Mouse (Mus musculus): Measurements from ENCODE around the gene Ctsd.
A peak's percentile ranks its signal among the peaks of the same experiment; 100 is the strongest.
"Not testable (repeated sequence)": the region's sequence is repeated elsewhere in the genome, so short reads cannot be mapped to it uniquely, and the experiment has no call there.

The Ctsd gene

DNA sequence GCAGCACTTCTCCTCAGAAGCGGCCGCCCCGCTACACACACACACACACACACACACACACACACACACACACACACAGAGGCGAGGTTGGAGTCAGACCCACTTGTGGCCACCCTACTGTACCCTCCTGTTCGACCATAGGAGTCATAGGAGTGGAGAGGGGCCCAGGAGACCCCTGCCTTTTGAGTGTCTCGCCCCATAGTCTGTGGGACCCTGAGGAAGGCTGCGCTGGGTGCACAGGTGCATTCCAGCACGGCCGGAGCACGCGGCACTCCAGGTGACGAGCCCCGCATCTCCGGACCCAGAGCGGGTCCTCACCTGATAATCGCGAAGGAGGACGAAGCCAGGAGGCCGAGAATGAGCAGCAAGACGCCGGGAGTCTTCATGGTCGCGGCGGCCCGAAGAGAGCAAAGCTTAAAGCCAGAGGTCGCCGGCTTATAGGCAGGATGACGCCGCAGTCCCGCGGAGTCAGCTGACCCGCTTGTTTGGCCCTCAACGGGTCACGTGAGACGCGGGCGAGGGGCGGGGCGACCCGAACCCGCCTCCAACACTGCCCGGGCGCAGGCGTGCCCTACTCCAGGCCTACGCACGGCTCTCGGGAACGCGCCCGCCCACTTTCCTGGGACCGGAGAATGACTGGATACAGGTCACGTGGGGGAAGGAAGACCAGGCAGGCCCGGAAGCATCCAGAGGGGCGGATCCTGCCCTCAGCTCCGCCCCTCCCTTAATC lies at the start of gene Ctsd:
Ctsd (minus strand) TSS at position 620 of the 730 bp plus-strand sequence.
- DNase-seq, result peak; percentile 99

DNA sequence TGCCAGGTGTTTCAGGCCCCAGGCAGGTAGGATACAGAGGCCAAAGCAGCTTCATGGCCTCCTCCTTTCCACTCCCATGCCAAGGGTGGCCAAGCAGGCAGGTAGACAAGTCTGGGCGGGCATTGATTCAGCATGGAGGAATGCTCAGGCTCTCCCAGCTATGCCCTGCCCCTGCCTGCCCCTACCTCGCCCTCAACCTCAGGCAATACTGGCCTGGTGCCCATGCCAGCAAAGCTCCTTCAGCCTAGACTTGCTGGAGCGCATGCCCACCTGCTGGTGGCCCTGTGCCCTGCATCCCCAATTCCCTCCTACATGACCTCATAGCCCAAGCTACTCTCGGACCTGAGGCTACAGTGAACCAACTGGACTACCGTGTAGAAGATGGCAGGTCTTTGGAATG lies 49.5 kb upstream of the Ctsd start:
- DNase-seq, result peak; percentile 69

DNA sequence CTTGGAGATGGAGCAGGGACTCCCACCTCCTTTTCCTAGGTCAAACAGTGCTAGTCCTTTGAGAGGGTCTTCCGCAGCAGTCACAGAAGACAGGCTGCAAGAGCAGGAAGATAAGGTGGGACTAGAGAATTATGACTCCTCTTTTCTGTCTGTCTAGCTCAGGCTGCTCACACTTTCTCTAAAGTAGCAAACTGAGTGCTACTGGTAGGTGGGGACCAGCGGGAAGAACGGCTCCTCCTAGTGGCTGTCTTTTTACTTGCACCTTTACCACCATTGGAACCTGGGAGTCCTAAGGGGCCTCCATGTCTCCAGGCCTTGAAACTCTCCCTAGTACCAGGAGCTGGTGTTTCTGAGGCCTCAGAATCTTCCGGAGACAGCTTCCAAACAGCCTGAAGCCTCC lies 47.7 kb upstream of the Ctsd start:
- DNase-seq, result peak; percentile 84

- DNase-seq, result no peak
Observed at GRCm38 (mm10) chr7:142434137-142434865, 46.5 kb upstream of the Ctsd start, which contains the start of gene Syt8. Gene Syt8, plus strand, starts transcription at chr7:142434850.

DNA sequence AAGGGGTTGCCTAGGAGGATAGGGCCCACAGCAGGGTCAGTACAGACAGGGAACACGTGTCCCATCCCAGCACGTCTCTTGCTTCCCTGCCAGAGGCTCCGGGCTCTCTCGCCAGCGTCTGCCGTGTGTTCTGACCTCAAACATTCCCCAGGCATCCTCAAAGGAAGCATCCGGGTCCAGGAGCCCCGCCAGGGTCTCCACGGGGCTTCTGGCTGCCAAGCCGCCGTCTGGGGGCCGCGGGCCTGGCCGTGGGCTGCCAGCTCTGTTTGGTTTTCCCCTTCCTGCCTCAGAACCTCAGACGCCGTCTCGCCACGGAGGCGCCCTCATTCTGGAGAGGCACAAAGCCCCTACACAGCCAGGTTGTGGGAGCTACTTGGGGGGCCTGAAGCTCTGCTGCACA lies 45.8 kb upstream of the Ctsd start:
- DNase-seq, result no peak

DNA sequence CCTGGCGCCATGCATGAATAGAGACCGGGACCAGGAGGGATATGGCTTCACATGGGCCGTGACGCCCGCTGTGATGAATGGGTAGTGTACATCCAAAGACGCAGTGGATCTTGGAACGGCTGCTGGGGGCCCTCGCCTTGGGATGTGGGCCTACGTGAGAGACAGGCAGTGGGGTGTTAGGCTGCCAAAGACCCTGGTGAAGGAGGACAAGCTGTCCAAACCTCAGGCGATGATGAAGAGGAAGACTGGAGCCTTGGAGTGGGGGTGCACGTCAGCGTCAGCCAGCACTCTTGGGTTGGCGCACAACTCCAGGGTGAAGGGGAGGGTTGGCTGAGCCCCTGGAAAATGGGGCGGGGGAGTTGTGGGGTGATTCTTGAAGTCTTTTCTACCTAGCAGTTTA lies 43.3 kb upstream of the Ctsd start:
- no peak for DNase-seq

DNA sequence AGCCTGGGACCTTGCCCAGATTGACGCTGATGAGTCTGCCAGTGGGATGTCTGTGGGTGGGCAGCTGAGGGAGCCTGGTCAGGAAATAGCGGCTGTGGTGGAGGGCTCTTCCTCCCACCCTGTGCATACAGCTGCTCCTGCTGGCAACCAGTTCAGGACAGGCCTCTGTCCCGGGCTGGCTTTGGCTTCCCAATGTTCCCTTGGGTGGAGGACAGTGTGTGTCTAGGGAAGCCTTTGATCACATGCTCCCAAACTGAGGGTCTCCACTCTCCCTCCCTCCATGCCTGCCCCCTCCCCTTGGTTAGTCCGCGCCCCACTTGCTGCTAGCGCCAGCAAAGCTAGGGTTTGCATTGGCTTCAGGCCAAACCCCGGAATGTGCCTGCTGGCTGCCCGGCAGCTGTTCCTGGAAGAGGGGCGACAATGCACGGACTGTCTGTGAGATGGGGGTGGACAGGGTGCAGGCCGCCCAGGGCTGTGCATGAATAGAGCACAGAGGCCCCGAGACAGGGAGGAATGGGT lies 42.4 kb upstream of the Ctsd start:
- DNase-seq, result peak; percentile 70

GRCm38 (mm10) chr7:142428213-142428612 lies 40.4 kb upstream of the Ctsd start:
- peak; percentile 64 for DNase-seq

DNA sequence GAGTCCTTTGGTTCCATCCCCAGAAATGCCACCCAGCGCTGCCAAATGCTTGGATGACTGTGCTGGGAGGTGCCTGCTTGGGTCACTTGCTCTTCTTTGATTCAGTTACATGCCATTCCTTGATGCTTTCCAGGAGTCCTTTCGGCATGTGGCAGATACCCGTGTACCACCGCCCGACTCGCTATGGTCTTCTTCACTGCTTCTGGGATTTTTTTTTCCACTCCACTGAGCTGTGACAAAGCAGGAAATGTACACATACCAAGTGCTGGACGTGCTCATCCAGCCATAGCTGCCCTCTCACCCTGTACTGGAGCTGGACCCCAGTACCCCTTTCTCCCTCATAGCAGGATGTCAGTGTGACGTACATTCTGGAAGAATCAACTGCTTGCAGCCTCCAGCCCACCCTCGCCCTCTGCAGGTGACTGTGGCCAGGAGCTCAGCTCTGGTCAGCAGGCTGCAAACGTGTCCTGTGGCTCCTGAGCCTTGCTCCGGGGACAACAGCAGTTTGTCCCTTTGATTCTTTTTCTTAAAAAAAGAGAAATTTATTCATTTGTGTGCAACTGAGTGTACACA lies 37.9 kb upstream of the Ctsd start:
- peak; percentile 74 for DNase-seq

DNA sequence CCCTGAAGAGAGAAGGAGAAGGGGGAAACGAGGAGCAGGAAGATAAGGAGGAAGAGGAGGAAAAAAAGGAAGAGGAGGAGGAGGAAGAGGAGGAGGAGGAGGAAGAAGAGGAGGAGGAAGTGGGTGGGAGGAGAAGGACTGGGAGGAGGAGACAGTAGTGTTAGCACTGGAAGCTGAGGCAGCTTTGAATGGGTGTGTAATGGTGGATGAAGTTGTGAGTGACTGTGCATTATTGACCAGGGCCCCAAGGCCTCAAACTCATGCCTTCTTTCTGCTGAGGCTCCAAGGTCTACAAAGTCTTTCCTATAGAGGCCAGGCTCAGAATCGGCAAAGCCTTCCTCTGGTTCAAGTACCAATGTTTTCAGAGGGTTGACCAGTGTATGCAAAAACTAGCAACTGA lies 34.0 kb upstream of the Ctsd start:
- DNase-seq, result no peak

DNA sequence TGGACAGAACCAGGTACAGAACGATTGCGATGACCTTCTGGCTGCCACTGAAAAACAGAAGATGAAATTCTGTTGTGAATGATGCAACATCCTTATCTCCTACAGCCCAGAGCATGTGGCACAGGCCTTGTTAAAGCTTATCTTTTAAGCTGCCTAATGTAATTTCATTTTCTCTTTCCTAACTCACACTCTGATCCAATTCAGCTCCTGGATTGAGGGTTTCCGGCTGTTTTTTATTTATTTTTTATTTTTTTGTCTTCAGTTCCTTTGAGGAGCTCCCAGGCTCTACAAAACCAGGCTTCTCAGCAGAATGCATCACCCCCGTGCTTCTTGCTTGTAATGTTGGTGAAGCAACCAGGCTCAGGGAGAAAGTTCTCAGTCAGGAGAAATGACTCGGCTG lies 32.0 kb upstream of the Ctsd start:
- DNase-seq, result no peak

- DNase-seq, result no peak
Observed at GRCm38 (mm10) chr7:142418679-142419078, 30.8 kb upstream of the Ctsd start.

DNA sequence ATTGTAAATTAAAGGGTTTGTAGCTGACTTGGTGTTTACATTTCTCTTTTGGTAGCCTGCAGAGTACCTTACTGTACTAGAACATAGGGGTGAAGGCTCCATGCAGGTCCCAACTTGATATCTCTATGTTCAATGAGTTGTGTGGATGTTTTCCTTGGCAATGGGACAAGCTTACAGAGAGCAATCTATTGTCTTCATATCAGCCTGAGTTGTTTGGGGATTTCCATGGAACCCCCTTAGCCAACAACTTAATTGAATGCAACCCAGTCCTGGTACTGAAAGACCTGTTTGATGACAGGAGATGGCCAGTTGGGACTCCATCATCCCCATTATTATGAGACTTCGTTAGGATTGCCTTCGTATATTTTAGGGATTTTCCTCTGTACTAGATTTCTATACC lies 30.2 kb upstream of the Ctsd start:
- DNase-seq, result no peak

DNA sequence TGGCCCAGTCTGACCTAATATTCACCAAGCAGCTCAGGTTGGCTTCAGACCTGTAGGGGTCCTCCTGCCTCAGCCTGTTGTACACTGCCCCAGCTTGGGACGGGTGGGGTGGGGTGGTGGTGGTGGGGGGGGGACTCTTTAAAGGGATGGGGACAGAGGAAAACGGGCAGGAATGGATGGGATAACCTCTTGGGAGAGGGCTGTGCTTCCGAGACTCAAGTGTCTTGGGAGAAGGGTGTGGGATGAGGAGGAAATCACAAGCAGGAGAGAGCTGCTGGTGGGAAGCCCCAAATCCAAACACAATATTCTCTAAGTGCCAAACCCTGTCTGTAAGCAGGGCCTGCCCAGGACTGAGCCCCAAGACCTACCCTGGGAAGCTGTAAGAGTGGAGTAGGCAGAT lies 28.4 kb upstream of the Ctsd start:
- no peak for DNase-seq

- DNase-seq, result no peak
Observed at GRCm38 (mm10) chr7:142415314-142415713, 27.5 kb upstream of the Ctsd start.

- no peak for DNase-seq
Observed at GRCm38 (mm10) chr7:142413285-142413684, 25.4 kb upstream of the Ctsd start.

- DNase-seq, result no peak
Observed at GRCm38 (mm10) chr7:142409603-142410002, 21.8 kb upstream of the Ctsd start.

- no peak for DNase-seq
Observed at GRCm38 (mm10) chr7:142408686-142409085, 20.8 kb upstream of the Ctsd start.

DNA sequence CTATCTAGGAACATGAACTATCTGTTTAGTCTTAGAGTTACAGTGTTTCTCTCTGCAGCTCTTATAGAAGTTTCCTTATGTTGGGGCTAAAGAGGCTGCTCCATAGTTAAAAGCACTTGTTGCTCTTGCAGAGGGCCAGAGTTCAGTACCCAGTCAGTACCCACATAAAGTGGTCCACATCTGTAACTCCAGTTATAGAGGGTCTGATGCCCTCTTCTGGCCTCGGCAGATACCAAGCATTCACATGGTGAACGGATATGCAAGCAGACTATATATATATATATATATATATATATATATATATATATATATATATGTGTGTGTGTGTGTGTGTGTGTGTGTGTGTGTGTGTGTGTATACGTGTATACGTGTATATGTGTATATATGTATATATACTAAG lies 20.1 kb upstream of the Ctsd start:
- no peak for DNase-seq

GRCm38 (mm10) chr7:142405134-142405533 lies 17.3 kb upstream of the Ctsd start:
- DNase-seq, result not testable (repeated sequence)

DNA sequence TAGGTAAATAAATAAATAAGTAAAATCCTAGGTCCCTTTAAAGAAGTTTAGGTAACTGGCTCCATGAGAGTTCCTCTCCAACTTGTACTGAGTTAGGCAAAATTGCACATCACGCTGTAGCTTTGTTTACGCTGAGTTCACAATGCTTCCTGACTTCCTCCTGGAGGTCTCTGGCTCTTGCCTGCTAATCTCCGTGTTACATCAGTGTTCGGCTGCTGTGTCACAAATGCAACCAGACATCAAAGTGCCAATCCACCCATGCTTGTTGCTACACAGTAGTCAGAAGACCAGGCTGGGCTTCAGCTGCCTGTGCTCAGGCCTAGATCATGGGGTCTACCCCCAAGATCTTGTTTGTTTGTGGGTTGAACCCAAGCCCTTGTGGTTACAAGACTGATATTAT lies 15.8 kb upstream of the Ctsd start:
- DNase-seq, result no peak

GRCm38 (mm10) chr7:142400750-142401142 lies 12.9 kb upstream of the Ctsd start:
- peak; percentile 76 for DNase-seq

DNA sequence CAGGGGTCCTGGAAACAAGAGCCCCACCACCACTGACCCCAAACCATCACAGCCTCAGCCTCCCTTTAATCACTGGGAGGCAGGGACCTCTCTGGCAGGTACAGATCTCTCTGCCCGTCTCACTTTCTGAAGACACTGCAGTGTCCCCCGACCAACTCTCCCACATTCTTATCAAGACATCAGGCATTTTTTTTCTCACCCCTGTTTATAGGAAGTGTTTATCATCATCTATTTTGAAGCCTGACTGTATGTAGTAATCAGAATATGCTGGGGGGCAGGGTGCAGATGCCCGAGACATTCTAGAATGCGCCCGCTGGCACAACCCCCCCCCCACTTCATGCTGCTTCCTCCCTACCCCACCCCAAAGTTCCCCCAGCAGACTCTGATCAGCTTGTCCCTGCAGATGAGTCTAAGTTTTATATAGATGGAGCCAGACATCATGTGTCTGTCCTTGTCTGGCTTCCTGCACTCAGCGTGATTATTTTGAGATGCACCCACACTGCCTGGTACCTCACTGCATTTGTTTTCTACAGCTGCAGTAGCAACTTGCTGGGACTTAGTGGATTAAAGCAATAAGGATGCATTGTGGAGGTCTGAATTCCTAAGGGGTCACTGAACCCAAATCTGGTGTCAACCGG lies 12.4 kb upstream of the Ctsd start:
- no peak for DNase-seq

Measured in kidney, postnatal 10 days (tissue).